Mouse (Mus musculus) liver, postnatal 0 days (tissue): ENCODE measurements at regions not wholly inside any gene's neighbourhood (a gene's known extent, or its start where the extent isn't known, plus 50 kb on each side); places are given as distances from the start of the nearest gene placed in this dataset.

ENCODE experiments used
- CTCF ChIP-seq: sonication (generic); IDR thresholded peaks from 2 replicates; pipeline ENCODE4 v1.5.1; 2016; ENCODE audit warnings: antibody characterized with exemption, low read depth
- EP300 ChIP-seq: IDR thresholded peaks from 2 replicates; pipeline ENCODE4 v1.6.1; 2016; ENCODE audit warnings: antibody characterized with exemption, low read depth, mild to moderate bottlenecking

GRCm38 (mm10) chr17:48600176-48600575 lies 145.5 kb downstream of the Unc5cl start:
- TF ChIP-seq CTCF = no peak
- TF ChIP-seq EP300 = no peak
